Mouse (Mus musculus) ES-Bruce4 (cell line): ENCODE data around the gene Ecsit. TPM values are rescaled to one million over a fixed set of nuclear protein-coding genes. Genes with fewer than 3 reads are reported as not detected.

Experiments
- H3K27ac ChIP-seq: 2 replicates; pipeline ENCODE4 v1.5.1; 2012; ENCODE audit warnings: low read length, inconsistent platforms; ENCODE audit not compliant: insufficient read depth
- H3K27me3 ChIP-seq: 2 replicates; pipeline ENCODE4 v1.6.1; 2012; ENCODE audit warnings: mild to moderate bottlenecking, low read length, inconsistent platforms; ENCODE audit not compliant: control insufficient read depth, poor library complexity, insufficient read depth, severe bottlenecking
- H3K36me3 ChIP-seq: 2 replicates; pipeline ENCODE4 v1.6.1; 2012; ENCODE audit warnings: inconsistent platforms, mild to moderate bottlenecking, low read length, moderate library complexity; ENCODE audit not compliant: control insufficient read depth, poor library complexity, insufficient read depth, severe bottlenecking
- H3K4me1 ChIP-seq: one replicate; pipeline ENCODE4 v1.8.1; 2011; ENCODE audit warnings: low read length; ENCODE audit not compliant: control insufficient read depth, insufficient read depth
- H3K4me3 ChIP-seq: 2 replicates; pipeline ENCODE4 v1.5.1; 2011; ENCODE audit warnings: low read depth, mild to moderate bottlenecking, low read length
- H3K9ac ChIP-seq: 2 replicates; pipeline ENCODE4 v1.6.1; 2012; ENCODE audit warnings: low read depth, mild to moderate bottlenecking, inconsistent platforms; ENCODE audit not compliant: poor library complexity, severe bottlenecking
- H3K9me3 ChIP-seq: replicated peaks from 2 replicates; pipeline ENCODE4 v1.6.1; 2012; ENCODE audit warnings: mild to moderate bottlenecking, low read length, inconsistent platforms; ENCODE audit not compliant: control insufficient read depth, poor library complexity, insufficient read depth, severe bottlenecking
- CTCF ChIP-seq: IDR thresholded peaks from one replicate; pipeline ENCODE4 v1.8.1; 2011; ENCODE audit warnings: low read depth, low read length
- EP300 ChIP-seq: IDR thresholded peaks from 2 replicates; pipeline ENCODE4 v1.6.1; 2011; ENCODE audit warnings: low read depth, low read length; ENCODE audit not compliant: insufficient read depth
- POLR2A ChIP-seq: IDR thresholded peaks from one replicate; pipeline ENCODE4 v1.8.1; 2011; ENCODE audit warnings: low read length; ENCODE audit not compliant: insufficient read depth
- polyA plus RNA-seq: library from polyadenylated mRNA; stranded (reverse); fragments of >200 nt; gene quantifications from 2 replicates; pipeline ENCODE4 v1.2.4, GENCODE M21; 2011; ENCODE audit warnings: low read depth; ENCODE audit not compliant: missing spikeins, insufficient read depth, insufficient read length

The Ecsit gene
- polyA plus RNA-seq, 1 experiment, result 21.9 TPM

DNA sequence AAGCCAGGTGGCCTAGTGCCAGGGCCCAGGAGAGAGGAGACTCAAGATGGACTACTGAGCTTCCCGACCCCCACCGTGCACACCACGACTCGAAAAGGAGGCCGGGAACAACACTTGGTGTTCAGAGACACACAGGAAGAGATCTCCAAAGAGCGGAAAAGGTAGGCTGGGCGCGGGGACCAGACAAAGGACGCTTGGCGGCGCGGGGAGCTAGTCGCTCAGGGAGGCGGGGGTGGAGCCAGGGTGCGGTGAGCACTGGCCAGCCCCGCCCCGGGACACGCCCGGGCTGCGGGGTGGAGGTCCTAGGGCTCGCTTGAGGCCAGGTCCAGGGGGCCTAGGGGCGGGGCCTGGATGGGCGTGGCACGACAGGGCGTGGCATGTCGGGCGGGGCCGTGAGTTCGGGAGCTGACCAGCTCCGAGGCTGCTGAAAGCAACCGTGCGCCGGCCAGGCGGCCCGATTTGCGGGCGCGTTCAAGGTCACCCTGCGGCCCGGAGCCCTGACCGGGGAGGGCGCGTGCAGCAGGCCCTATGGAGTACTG is 34.8 kb downstream of the Ecsit start:
- Histone ChIP-seq H3K36me3 (no peaks in the 10 kb centered on the region), H3K4me1 (peaks cover 2% of the 10 kb centered on the region), H3K9me3 (no peaks in the 10 kb centered on the region), H3K9ac (0 out of 2 replicates have a peak overlapping the region, but pooled peaks have one; percentile 58), H3K27ac (no peak overlapping the region), H3K4me3 (peak overlapping the region; percentile 24), H3K27me3 (no peaks in the 10 kb centered on the region; the same call in 1 of the 2 replicates)
- TF ChIP-seq POLR2A, result no peak
- TF ChIP-seq EP300, result peak; percentile 73
- TF ChIP-seq CTCF, result no peak

DNA sequence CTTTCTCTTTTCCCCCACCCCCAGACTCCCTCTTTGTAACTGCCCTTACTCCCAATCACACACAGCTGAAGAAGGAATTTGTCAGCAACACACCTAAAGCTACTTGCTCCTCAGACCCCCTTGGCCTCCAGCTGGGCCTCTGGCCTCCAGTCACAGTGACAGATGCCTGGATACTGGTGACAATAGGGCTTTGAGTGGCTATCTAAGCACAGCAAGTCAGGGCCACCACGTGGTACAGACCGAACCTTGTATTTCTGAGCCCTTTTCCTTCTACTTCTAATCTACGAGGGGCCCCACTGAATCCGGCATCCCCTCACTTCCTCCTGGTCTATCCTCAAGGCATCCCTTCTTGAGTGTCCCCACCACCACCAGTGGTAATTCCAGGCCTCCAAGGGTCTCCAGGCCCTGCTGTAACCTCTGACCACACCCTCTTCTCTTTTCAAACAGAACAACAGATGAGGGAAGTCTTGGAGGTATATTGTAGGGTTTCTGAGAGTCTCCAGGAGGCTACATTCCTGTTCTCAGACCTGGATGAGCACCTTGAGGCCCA is 35.4 kb downstream of the Ecsit start:
- H3K36me3 ChIP-seq, result no peaks in the 10 kb centered on the region
- H3K4me3 ChIP-seq, result peak overlapping the region; percentile 24
- no peak overlapping the region for H3K9ac ChIP-seq
- no peaks in the 10 kb centered on the region; the same call in 1 of the 2 replicates for H3K27me3 ChIP-seq
- TF ChIP-seq EP300, result no peak
- no peak for TF ChIP-seq CTCF
- no peak for TF ChIP-seq POLR2A
- no peak overlapping the region for H3K27ac ChIP-seq
- no peaks in the 10 kb centered on the region for H3K4me1 ChIP-seq
- no peaks in the 10 kb centered on the region for H3K9me3 ChIP-seq

DNA sequence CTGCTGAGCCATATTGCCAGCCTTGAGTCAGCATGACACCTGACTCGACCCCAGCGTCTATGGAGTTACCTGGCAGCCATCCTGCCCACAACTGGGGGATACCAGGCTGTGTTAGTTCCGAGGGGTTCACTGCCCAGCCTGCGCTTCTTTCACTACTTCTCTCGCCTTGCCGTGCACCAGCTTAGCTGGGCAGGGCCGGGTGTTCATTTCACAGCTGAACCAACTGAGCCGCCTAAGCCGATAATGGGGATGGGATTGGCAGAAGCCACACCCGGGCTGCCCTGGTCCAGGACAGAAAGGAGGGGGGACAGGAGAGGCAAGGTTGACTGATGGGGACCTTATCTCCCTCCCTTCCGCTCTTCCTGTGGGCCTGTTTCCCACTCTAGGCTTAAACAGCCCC is 35.9 kb downstream of the Ecsit start:
- no peaks in the 10 kb centered on the region for H3K36me3 ChIP-seq
- no peaks in the 10 kb centered on the region; the same call in 1 of the 2 replicates for H3K27me3 ChIP-seq
- no peaks in the 10 kb centered on the region for H3K9me3 ChIP-seq
- TF ChIP-seq EP300 (no peak), CTCF (no peak), POLR2A (no peak)
- no peaks in the 10 kb centered on the region for H3K4me1 ChIP-seq
- no peak overlapping the region for H3K9ac ChIP-seq
- no peak overlapping the region for H3K27ac ChIP-seq
- no peak overlapping the region for H3K4me3 ChIP-seq

GRCm38 (mm10) chr9:22047329-22047728 is 37.9 kb downstream of the Ecsit start:
- H3K36me3 ChIP-seq, result no peaks in the 10 kb centered on the region
- no peak overlapping the region for H3K4me3 ChIP-seq
- no peaks in the 10 kb centered on the region for H3K9me3 ChIP-seq
- no peak overlapping the region for H3K9ac ChIP-seq
- TF ChIP-seq EP300 (no peak), POLR2A (no peak), CTCF (no peak)
- no peak overlapping the region for H3K27ac ChIP-seq
- no peaks in the 10 kb centered on the region for H3K4me1 ChIP-seq
- H3K27me3 ChIP-seq, result no peaks in the 10 kb centered on the region; the same call in 1 of the 2 replicates

DNA sequence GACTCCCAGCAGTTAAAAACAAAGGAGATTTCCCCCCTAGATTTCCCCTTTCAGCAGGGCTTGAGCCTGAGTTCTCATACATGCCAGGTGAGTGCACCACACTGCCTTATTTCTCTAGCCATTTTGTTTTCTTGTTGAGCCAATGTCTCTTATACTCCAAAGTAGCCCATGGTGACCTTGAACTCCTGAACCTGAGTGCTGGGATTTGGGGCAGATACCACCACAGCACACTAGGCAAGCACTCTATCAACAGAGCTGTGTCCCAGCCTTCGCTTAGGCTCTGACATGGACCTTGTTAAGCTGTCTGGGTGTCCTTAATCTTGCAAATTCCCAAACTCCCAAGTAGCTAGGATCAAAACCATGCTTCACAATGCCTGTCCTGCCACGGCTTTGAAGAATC is 43.4 kb downstream of the Ecsit start:
- Histone ChIP-seq H3K27ac (no peak overlapping the region), H3K36me3 (no peaks in the 10 kb centered on the region), H3K4me3 (no peak overlapping the region), H3K4me1 (no peaks in the 10 kb centered on the region), H3K9me3 (no peaks in the 10 kb centered on the region), H3K27me3 (no peaks in the 10 kb centered on the region), H3K9ac (no peak overlapping the region)
- TF ChIP-seq CTCF (no peak), EP300 (no peak), POLR2A (no peak)

GRCm38 (mm10) chr9:22037826-22038225 is 47.4 kb downstream of the Ecsit start:
- TF ChIP-seq EP300 (no peak), POLR2A (no peak), CTCF (no peak)
- Histone ChIP-seq H3K9me3 (no peaks in the 10 kb centered on the region), H3K27ac (no peak overlapping the region), H3K4me1 (peaks cover 5% of the 10 kb centered on the region), H3K27me3 (no peaks in the 10 kb centered on the region), H3K9ac (no peak overlapping the region), H3K4me3 (no peak overlapping the region), H3K36me3 (no peaks in the 10 kb centered on the region)
